Mouse (Mus musculus) T-helper 17 cell (primary cell): ENCODE measurements around the gene Yrdc.

Source experiments
- in situ Hi-C, 2 experiments: fragments of 300-600 bp; cut with MboI, MseI; formaldehyde crosslinking; loops; 1 replicate in 1 of 2; 2 replicates in 1 of 2; pipeline ENCODE4 v1.15.1; 2025; ENCODE audit warnings: high pct_unique_total_duplicates in 2 of 2

Yrdc gene

GRCm38 (mm10) chr4:124849631-124850260, 733 bp upstream of the Yrdc start:
- in situ Hi-C loops = loop anchor here in 1 of 2 experiments (5.0 kb wide), 1 partner anchor 137 kb away; the partner anchor contains the start of gene Sf3a3

GRCm38 (mm10) chr4:124850933-124851658, 617 bp downstream of the Yrdc start, which contains the start of gene 1110065P20Rik:
1110065P20Rik (minus strand) TSS chr4:124851196.
- in situ Hi-C loops = no loop called here

- in situ Hi-C loops = no loop called here
These were observed 5.8 kb downstream of the Yrdc start for GRCm38 (mm10) chr4:124856294-124856693.

GRCm38 (mm10) chr4:124858370-124858769, 7.9 kb downstream of the Yrdc start:
- in situ Hi-C loops = no loop called here

- in situ Hi-C loops = no loop called here
These were observed 10.0 kb downstream of the Yrdc start for GRCm38 (mm10) chr4:124860446-124860845.

GRCm38 (mm10) chr4:124861283-124862188, 11.1 kb downstream of the Yrdc start, which contains the start of gene Maneal:
Maneal (minus strand) TSS chr4:124862171.
- in situ Hi-C loops = no loop called here

- in situ Hi-C loops = no loop called here
These were observed 22.2 kb downstream of the Yrdc start for GRCm38 (mm10) chr4:124872719-124873118.

- in situ Hi-C loops = loop anchor here (5.0 to 25.0 kb wide), 2 partner anchors 418 to 952 kb away; no protein-coding TSS in a partner anchor
These were observed 30.1 kb downstream of the Yrdc start, which contains the start of gene Epha10 for GRCm38 (mm10) chr4:124880599-124880998. Epha10 (plus strand) TSS chr4:124880899.

GRCm38 (mm10) chr4:124881341-124881908, 30.9 kb downstream of the Yrdc start:
- in situ Hi-C loops = loop anchor here (5.0 to 25.0 kb wide), 2 partner anchors 419 to 951 kb away; no protein-coding TSS in a partner anchor

- in situ Hi-C loops = loop anchor here (5.0 to 25.0 kb wide), 2 partner anchors 420 to 950 kb away; no protein-coding TSS in a partner anchor
These were observed 31.8 kb downstream of the Yrdc start for GRCm38 (mm10) chr4:124882151-124882729.

GRCm38 (mm10) chr4:124888702-124889101, 38.2 kb downstream of the Yrdc start:
- in situ Hi-C loops = loop anchor here in 1 of 2 experiments (25.0 kb wide), 1 partner anchor 426 kb away; no protein-coding TSS in a partner anchor

GRCm38 (mm10) chr4:124889935-124890334, 39.5 kb downstream of the Yrdc start:
- in situ Hi-C loops = loop anchor here in 1 of 2 experiments (25.0 kb wide), 1 partner anchor 428 kb away; no protein-coding TSS in a partner anchor

GRCm38 (mm10) chr4:124890831-124891230, 40.4 kb downstream of the Yrdc start:
- in situ Hi-C loops = loop anchor here in 1 of 2 experiments (25.0 kb wide), 1 partner anchor 429 kb away; no protein-coding TSS in a partner anchor

- in situ Hi-C loops = loop anchor here in 1 of 2 experiments (25.0 kb wide), 1 partner anchor 431 kb away; no protein-coding TSS in a partner anchor
These were observed 43.3 kb downstream of the Yrdc start for GRCm38 (mm10) chr4:124893769-124894168.

GRCm38 (mm10) chr4:124894508-124895428, 44.3 kb downstream of the Yrdc start:
- in situ Hi-C loops = loop anchor here in 1 of 2 experiments (25.0 kb wide), 1 partner anchor 432 kb away; no protein-coding TSS in a partner anchor

- in situ Hi-C loops = loop anchor here in 1 of 2 experiments (25.0 kb wide), 1 partner anchor 436 kb away; no protein-coding TSS in a partner anchor
These were observed 47.9 kb downstream of the Yrdc start for GRCm38 (mm10) chr4:124898428-124898827.

GRCm38 (mm10) chr4:124899906-124900305, 49.4 kb downstream of the Yrdc start:
- in situ Hi-C loops = loop anchor here (10.0 to 25.0 kb wide), 2 partner anchors 438 to 765 kb away; no protein-coding TSS in a partner anchor
